Mouse (Mus musculus): ENCODE data around the gene Cbx4. TPM values are rescaled to one million over a fixed set of nuclear protein-coding genes. Genes with fewer than 3 reads are reported as not detected.

Cbx4 gene
- total and polyA plus RNA-seq, 3 experiments = 4.7 to 12.3 (median 8.1) TPM

DNA sequence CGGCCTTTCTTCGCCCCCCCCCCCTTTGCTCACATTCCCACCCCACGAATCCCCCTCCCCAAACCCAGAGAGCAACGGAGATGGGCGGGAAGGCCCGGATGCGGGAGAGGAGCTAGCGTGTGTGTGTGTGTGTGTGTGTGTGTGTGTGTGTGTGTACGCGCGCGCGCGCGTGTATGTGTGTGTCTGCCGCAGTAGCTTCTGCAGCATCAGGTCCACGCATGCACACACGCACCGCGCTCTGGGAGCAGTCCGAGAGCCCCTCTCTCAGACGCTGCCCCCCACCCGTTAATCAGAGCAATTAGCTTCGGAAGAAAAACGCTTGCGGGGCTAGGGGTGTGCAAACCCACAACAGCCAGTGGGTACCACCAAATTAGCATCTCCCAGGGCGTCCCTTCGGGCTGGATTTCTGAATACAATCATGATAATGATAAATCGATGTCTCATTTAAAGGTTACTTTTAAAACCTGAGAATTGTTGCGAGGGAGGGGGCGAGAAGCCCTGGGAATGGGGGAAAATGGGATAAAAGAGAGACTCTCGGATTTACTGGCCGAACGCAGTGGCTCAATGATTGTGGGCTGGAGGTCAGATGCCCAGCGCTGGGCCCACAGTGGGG lies 32.2 kb downstream of the Cbx4 start:
- Histone ChIP-seq H3K79me2 (replicated peaks; ENCODE audit: control insufficient read depth, insufficient read depth, low read length) (no peaks in the 10 kb centered on the region), H3K27me3 (ENCODE audit: control insufficient read depth, insufficient read depth, low read length) (peaks cover 25% of the 10 kb centered on the region), H3K36me3 (ENCODE audit: control insufficient read depth, insufficient read depth, low read length) (no peaks in the 10 kb centered on the region), H3K4me3 (peak overlapping the region; percentile 18), H3K9ac (ENCODE audit: low read depth, low read length) (no peak overlapping the region), H3K4me1 (ENCODE audit: control insufficient read depth, insufficient read depth, low read length) (peaks cover 2% of the 10 kb centered on the region; the same call in 1 of the 2 replicates), H3K27ac (no peak overlapping the region)
- intact Hi-C loops (cut with DNase I) = loop anchor here (2.0 kb wide), 1 partner anchor 13 kb away; the partner anchor contains the start of gene Cbx8
- no peak for DNase-seq
- WGBS = 1% methylated on average over 34 of the region's 35 CpGs
- TF ChIP-seq POLR2A (IDR thresholded peaks at IDR 0.05; ENCODE audit: insufficient read depth, low read depth, low read length) (no peak), CTCF (IDR thresholded peaks at IDR 0.05) (no peak), EP300 (IDR thresholded peaks at IDR 0.05; ENCODE audit: insufficient read depth, low read depth, low read length) (no peak)

DNA sequence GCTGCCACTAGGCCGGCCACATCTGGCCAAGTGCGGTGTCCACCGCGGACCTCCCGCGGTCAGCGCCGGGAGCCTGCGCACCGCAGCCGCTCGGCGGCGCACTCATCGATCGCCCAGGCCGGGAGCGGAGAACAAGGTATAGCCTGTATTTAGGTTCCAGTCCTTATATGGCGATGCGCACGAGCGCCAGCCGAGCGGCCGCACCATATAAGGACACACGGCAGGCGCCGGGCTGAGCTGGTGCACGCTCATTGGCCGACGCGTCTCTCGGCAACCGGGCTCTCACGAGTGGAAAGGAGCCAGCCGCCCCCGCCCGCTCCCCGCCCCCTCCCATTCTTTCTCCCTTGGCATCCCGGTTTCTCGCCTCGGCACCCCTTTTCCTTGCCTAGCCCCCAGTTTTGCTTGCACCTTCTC lies 32.8 kb downstream of the Cbx4 start:
- Histone ChIP-seq H3K27me3 (ENCODE audit: control insufficient read depth, insufficient read depth, low read length) (peaks cover 24% of the 10 kb centered on the region), H3K79me2 (replicated peaks; ENCODE audit: control insufficient read depth, insufficient read depth, low read length) (no peaks in the 10 kb centered on the region), H3K9ac (ENCODE audit: low read depth, low read length) (no peak overlapping the region), H3K4me3 (peak overlapping the region; percentile 47), H3K4me1 (ENCODE audit: control insufficient read depth, insufficient read depth, low read length) (peaks cover 2% of the 10 kb centered on the region; the same call in 1 of the 2 replicates), H3K36me3 (ENCODE audit: control insufficient read depth, insufficient read depth, low read length) (no peaks in the 10 kb centered on the region), H3K27ac (no peak overlapping the region)
- intact Hi-C loops (cut with DNase I) = no loop called here
- WGBS = under 1% methylated on average over 42 of the region's 42 CpGs
- DNase-seq = peak; percentile 81 to 86
- no peak for TF ChIP-seq POLR2A (IDR thresholded peaks at IDR 0.05; ENCODE audit: insufficient read depth, low read depth, low read length)
- peak; percentile 52 for TF ChIP-seq CTCF (IDR thresholded peaks at IDR 0.05)

DNA sequence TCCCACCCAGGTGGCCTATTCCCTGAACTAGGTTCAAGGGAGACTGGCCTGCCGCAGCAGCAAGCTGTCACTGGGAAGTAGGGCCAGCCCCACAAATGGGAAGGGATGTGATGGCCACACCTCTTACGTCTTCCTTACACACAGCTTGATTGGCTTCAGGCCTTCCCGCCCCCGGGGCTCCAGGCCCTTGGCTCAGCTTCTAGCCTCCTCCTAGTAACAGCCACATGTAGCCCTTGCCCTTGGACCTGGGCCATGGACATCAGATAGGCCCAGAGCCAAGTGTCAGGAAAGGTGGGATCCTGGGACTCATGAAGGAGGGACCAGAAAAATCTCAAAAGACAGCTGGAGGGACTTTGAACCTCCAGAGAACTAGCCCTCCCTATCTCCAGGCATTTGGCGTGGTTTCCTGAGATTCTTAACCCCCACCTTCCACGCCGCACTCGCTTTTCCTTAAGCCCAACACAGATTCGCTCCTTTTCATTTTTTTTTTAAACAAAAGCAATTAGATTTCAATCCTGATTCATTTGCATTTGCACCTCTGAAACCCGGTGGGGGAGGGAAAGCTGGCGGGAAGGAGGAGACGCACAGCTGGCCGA lies 33.3 kb downstream of the Cbx4 start:
- Histone ChIP-seq H3K36me3 (ENCODE audit: control insufficient read depth, insufficient read depth, low read length) (no peaks in the 10 kb centered on the region), H3K9ac (ENCODE audit: low read depth, low read length) (no peak overlapping the region), H3K4me3 (peak overlapping the region; percentile 47), H3K79me2 (replicated peaks; ENCODE audit: control insufficient read depth, insufficient read depth, low read length) (no peaks in the 10 kb centered on the region), H3K27ac (no peak overlapping the region), H3K27me3 (ENCODE audit: control insufficient read depth, insufficient read depth, low read length) (peaks cover 25% of the 10 kb centered on the region), H3K4me1 (ENCODE audit: control insufficient read depth, insufficient read depth, low read length) (peaks cover 2% of the 10 kb centered on the region; the same call in 1 of the 2 replicates)
- WGBS = 3% methylated on average over 13 of the region's 13 CpGs
- DNase-seq = peak; percentile 62 to 64
- intact Hi-C loops (cut with DNase I) = loop anchor here (1.0 kb wide), 1 partner anchor 138 kb away; no protein-coding TSS in a partner anchor
- TF ChIP-seq POLR2A (IDR thresholded peaks at IDR 0.05; ENCODE audit: insufficient read depth, low read depth, low read length) (no peak), EP300 (IDR thresholded peaks at IDR 0.05; ENCODE audit: insufficient read depth, low read depth, low read length) (no peak), CTCF (IDR thresholded peaks at IDR 0.05) (no peak)

DNA sequence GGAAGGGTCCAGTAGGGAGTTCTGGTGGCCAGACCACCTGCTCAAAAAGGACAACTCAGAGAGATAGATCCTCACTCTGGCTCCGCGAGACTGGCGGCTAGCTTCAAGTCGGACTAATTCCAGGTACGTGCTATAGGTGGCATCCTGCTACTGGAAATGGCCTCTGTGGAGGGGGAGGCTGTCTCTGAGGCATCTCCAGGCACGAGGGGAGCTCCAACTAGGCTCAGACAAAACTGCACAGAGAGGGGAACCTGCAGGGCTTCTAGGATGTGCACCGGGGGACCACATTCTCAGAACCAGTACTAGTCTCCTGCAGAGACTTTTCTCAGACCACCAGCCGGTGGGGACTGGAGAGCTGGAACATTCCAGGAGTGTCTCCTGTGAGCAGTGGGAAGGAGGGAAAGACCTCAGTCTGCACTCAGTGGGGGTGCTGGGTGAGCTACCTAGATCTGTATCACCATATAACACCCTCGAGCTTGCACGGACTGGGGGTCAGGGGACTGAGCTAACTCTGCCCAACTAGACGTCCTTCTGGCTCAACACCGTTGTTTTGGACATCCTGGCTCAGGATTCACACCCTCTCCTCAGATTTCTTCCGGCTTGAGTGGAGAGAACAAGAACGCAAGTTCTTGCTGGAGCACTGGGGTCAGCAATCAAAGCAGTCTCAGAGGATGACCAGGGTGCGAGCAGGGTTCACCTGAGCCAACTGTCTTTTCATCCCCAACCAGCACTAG lies 33.9 kb downstream of the Cbx4 start:
- TF ChIP-seq CTCF (IDR thresholded peaks at IDR 0.05) (peak; percentile 73), EP300 (IDR thresholded peaks at IDR 0.05; ENCODE audit: insufficient read depth, low read depth, low read length) (peak; percentile 77; the same call in 1 of the 2 replicates), POLR2A (IDR thresholded peaks at IDR 0.05; ENCODE audit: insufficient read depth, low read depth, low read length) (no peak)
- WGBS = 7% methylated on average over 15 of the region's 15 CpGs
- intact Hi-C loops (cut with DNase I) = loop anchor here (1.0 kb wide), 1 partner anchor 138 kb away; no protein-coding TSS in a partner anchor
- Histone ChIP-seq H3K9ac (ENCODE audit: low read depth, low read length) (no peak overlapping the region), H3K4me1 (ENCODE audit: control insufficient read depth, insufficient read depth, low read length) (no peaks in the 10 kb centered on the region; the same call in 1 of the 2 replicates), H3K36me3 (ENCODE audit: control insufficient read depth, insufficient read depth, low read length) (no peaks in the 10 kb centered on the region), H3K27ac (no peak overlapping the region), H3K79me2 (replicated peaks; ENCODE audit: control insufficient read depth, insufficient read depth, low read length) (no peaks in the 10 kb centered on the region), H3K4me3 (no peak overlapping the region), H3K27me3 (ENCODE audit: control insufficient read depth, insufficient read depth, low read length) (peaks cover 30% of the 10 kb centered on the region)
- DNase-seq = peak in 1 of 2 experiments; percentile 43

DNA sequence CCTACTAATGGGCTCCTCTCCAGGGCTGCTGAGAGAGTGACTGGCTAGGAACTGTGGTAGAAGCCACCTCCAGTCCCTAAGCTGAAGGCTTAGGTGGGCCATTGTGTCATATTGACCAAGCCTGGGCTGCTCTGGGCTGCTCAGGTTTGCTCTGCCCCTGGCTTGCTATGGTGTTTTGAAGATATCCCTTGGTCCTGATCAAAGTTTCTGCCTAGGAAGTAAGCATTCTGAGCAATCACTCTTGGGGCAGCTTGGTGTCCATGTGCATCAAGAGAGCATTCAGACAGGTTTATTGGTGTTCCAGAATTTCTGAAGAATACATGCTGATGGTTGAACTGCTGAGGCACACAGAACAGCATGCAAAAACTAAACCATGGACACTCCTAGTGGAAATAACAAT lies 34.6 kb downstream of the Cbx4 start:
- H3K4me1 ChIP-seq (ENCODE audit: control insufficient read depth, insufficient read depth, low read length) = peaks cover 2% of the 10 kb centered on the region
- no peaks in the 10 kb centered on the region for H3K79me2 ChIP-seq (replicated peaks; ENCODE audit: control insufficient read depth, insufficient read depth, low read length)
- no peak overlapping the region for H3K27ac ChIP-seq
- DNase-seq = no peak
- H3K27me3 ChIP-seq (ENCODE audit: control insufficient read depth, insufficient read depth, low read length) = peaks cover 37% of the 10 kb centered on the region
- H3K9ac ChIP-seq (ENCODE audit: low read depth, low read length) = no peak overlapping the region
- intact Hi-C loops (cut with DNase I) = no loop called here
- no peaks in the 10 kb centered on the region for H3K36me3 ChIP-seq (ENCODE audit: control insufficient read depth, insufficient read depth, low read length)
- no peak overlapping the region for H3K4me3 ChIP-seq
- TF ChIP-seq EP300 (IDR thresholded peaks at IDR 0.05; ENCODE audit: insufficient read depth, low read depth, low read length) = no peak
- no peak for TF ChIP-seq POLR2A (IDR thresholded peaks at IDR 0.05; ENCODE audit: insufficient read depth, low read depth, low read length)
